Mouse (Mus musculus): ENCODE measurements around the gene Gm8122.
"Not testable (repeated sequence)": the region's sequence is repeated elsewhere in the genome, so short reads cannot be mapped to it uniquely, and the experiment has no call there.

- TF ChIP-seq POLR2A (IDR thresholded peaks at IDR 0.05; ENCODE audit: borderline replicate concordance, extremely low read depth, low read depth, low read length); CTCF (IDR thresholded peaks at IDR 0.05; ENCODE audit: insufficient read depth, low read length): not testable (repeated sequence)
Observed at GRCm38 (mm10) chr14:43263421-43263820, 28.3 kb upstream of the Gm8122 start.

Data from lung, adult 2 months (tissue).